Mouse (Mus musculus) bone marrow, adult 2 months (tissue): ENCODE results near the gene Tmc2. TPM values are rescaled to one million over a fixed set of nuclear protein-coding genes. Genes with fewer than 3 reads are reported as not detected.
A peak's percentile ranks its signal among the peaks of the same experiment; 100 is the strongest.

ENCODE experiments used
- H3K27ac ChIP-seq: fragments of 200-500 bp; 2 replicates; pipeline ENCODE4 v1.5.1; 2012; ENCODE audit warnings: low read depth, mild to moderate bottlenecking, control low read depth, inconsistent platforms, low read length; ENCODE audit not compliant: control insufficient read depth, poor library complexity, insufficient read depth
- H3K4me1 ChIP-seq: fragments of 200-500 bp; 2 replicates; pipeline ENCODE4 v1.6.1; 2011; ENCODE audit warnings: low read length; ENCODE audit not compliant: control insufficient read depth, insufficient read depth
- H3K4me3 ChIP-seq: fragments of 200-500 bp; replicated peaks from 2 replicates; pipeline ENCODE3; 2011; ENCODE audit warnings: mild to moderate bottlenecking, low read depth, low read length, control low read depth; ENCODE audit not compliant: control insufficient read depth
- CTCF ChIP-seq: fragments of 200-500 bp; IDR thresholded peaks from 2 replicates; pipeline ENCODE4 v1.5.1; 2011; ENCODE audit warnings: low read length, control low read depth; ENCODE audit not compliant: control insufficient read depth, insufficient read depth
- POLR2A ChIP-seq: fragments of 200-500 bp; IDR thresholded peaks from 2 replicates; pipeline ENCODE4 v1.6.1; 2011; ENCODE audit warnings: low read depth, mild to moderate bottlenecking, control low read depth, low read length, borderline replicate concordance; ENCODE audit not compliant: control insufficient read depth
- WGBS: fragments of 180-500 bp; shearing (Covaris S2); methylation state at CpG from one replicate; pipeline ENCODE4 v1.1.7; 2018; 5-methylcytosine and 5-hydroxymethylcytosine counted together
- polyA plus RNA-seq: library from polyadenylated mRNA; stranded (reverse); fragments of >200 nt; gene quantifications from 2 replicates; pipeline ENCODE4 v1.2.4, GENCODE M21; 2011; ENCODE audit warnings: low replicate concordance; ENCODE audit not compliant: missing spikeins, insufficient read depth, insufficient read length

Gene Tmc2
- polyA plus RNA-seq, 1 experiment, result not detected

DNA sequence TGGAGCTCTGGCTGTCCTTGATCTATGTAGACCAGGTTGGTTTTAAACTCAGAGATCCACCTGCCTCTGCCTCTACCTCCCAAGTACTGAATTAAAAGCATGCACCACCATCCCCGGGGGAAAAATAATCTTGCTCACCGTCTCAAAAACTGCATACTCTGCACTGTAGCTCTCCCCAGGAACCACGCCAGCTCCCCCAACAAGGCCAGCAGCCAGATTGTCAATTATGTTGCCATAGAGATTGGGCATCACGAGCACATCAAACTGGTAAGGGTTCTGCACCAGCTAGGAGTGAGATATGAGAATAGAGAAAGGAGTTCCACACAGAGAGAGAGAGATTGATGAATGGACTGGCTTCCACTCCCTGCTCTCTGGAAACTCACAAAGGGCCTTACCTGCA is 85.8 kb downstream of the Tmc2 start:
- WGBS, result 69% methylated on average over 4 of the region's 4 CpGs
- H3K4me3 ChIP-seq, result no peak overlapping the region
- H3K27ac ChIP-seq, result no peak overlapping the region
- no peaks in the 10 kb centered on the region; the same call in 1 of the 2 replicates for H3K4me1 ChIP-seq
- TF ChIP-seq CTCF (no peak), POLR2A (no peak)

DNA sequence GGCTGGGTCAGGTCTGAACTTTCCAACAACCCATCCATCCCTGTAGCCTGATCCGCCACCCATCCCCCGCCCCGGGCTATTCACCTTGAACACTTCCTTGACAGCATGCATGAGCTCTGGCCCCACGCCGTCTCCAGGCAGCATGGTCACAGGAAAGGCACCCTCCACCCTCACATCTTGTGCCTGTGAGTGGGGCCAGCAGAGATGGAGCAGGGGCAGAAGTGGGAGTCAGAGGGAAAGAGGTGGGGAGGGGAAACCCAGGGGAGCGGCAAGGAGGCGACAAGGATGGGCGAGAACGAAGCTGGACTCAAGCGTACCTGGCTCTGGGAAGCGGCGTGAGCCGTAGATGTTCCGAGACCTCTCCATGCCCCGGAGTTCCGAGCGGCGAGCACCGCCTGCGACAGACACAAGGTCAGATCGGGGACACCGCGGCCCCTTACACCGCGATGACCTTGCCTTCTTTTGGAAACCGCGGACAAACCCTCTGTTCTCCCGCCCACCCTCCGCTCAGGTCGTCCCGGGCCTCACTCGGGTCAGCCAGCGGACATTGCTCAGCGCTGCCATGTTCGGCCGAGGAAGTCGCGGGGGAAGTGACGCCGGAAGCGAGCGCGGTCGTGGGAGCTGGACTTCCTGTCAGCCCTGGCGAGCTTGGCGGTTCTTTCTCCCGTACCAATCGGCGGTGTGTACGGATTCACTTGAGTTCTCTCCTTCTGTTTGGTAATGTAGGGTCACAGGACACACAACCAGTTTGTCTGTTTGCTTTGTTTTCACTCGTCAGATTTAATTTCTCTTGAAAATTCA is 89.1 kb downstream of the Tmc2 start, which contains the start of gene Idh3b:
Gene Idh3b (minus strand): TSS at position 694 of the 801 bp plus-strand sequence.
- Histone ChIP-seq H3K27ac (peak within 1 kb of the TSS; percentile 50), H3K4me1 (no peaks in the 10 kb centered on the region; the same call in 1 of the 2 replicates), H3K4me3 (peak within 1 kb of the TSS; percentile 90)
- TF ChIP-seq POLR2A (peak; percentile 82; the same call in 1 of the 2 replicates), CTCF (0 out of 2 replicates have a peak, but pooled peaks have one; percentile 9)
- WGBS, result under 1% methylated on average over 51 of the region's 51 CpGs

DNA sequence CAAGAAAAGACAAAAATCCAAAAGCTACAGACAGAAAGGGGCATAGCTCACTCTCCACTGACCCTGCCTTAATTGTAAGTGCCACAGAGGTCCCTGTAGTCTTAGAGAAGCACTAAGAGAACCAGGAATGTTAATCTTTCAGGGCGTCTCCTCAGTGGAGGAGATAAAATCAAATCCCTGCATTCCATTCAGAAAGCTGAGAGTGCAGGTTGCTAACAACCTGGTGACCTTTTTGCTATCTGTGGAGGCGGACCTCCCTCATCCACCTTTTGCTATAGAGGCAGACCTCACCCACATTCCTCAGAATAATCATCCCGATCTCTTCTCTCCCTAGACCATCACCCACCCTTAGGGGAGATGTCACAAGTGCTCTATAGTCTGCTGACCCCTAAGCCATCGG is 94.1 kb downstream of the Tmc2 start:
- Histone ChIP-seq H3K27ac (no peak overlapping the region), H3K4me3 (no peak overlapping the region), H3K4me1 (no peaks in the 10 kb centered on the region)
- whole genome bisulfite sequencing, result 68% methylated on average over 4 of the region's 4 CpGs
- no peak for TF ChIP-seq POLR2A
- TF ChIP-seq CTCF, result no peak

DNA sequence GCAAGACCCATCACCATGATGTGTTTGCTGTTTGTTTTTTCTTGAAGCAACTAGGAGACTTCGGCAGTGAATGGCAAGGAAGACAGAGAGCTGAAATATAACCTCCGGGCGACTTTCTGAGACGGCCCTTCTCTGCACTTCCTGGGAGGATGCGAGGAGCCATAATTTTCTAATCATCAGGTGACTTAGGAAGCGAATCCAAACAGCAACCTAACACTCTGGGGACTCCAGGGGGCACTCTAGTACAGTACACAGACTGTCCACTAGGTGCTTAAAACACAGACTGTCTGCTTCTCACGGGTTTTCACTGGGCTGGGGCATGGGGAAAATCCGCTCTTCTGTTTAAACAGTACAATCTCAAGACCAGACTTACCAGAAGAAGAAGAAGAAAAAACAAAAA is 96.4 kb downstream of the Tmc2 start:
- TF ChIP-seq CTCF (peak; percentile 50), POLR2A (no peak)
- Histone ChIP-seq H3K27ac (no peak overlapping the region), H3K4me3 (no peak overlapping the region), H3K4me1 (no peaks in the 10 kb centered on the region)
- WGBS, result 3% methylated on average over 8 of the region's 8 CpGs

DNA sequence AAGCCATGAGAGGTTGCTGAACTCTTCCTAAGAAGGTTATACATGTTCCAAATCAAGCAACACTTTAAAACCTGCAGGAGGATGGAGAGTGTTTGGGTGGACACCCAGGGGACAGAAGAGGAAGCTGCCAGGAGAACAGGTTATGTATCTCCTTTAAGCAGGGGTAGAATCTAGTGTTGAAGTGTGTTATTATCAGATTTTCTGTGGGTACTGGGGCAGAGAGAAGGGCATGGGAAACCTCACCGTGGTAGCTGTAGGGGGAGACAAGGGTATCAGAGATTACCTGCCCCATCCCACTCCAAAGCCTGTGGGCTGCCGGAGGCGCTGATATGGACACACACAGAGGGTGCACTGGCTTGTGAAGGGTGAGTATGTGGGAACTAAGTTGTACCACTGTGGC is 98.0 kb downstream of the Tmc2 start:
- Histone ChIP-seq H3K4me3 (no peak overlapping the region), H3K4me1 (no peaks in the 10 kb centered on the region), H3K27ac (no peak overlapping the region)
- 34% methylated on average over 3 of the region's 3 CpGs for WGBS
- TF ChIP-seq CTCF, result no peak
- TF ChIP-seq POLR2A, result no peak

DNA sequence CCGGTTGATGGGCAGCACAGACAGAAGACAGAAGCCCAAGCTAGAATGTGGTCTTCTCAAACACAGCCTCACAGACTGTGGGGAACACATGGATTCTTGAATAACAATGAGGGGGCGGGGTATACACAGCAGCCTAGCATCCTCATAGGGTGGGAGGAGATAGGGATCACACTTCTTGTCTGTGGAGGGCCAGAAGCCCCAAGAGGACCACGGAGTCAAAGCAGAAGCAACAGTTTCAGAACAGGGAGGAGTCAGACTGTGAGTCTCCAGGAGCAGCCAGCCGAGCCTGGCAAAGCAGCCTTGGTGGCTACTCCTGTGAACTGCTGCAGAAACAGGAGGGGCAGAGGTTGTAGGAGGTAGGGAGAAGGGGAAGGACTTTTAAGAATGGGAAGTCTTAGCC is 98.5 kb downstream of the Tmc2 start:
- Histone ChIP-seq H3K4me3 (no peak overlapping the region), H3K27ac (no peak overlapping the region), H3K4me1 (no peaks in the 10 kb centered on the region)
- 9% methylated on average over 4 of the region's 4 CpGs for WGBS
- TF ChIP-seq CTCF, result no peak
- no peak for TF ChIP-seq POLR2A

DNA sequence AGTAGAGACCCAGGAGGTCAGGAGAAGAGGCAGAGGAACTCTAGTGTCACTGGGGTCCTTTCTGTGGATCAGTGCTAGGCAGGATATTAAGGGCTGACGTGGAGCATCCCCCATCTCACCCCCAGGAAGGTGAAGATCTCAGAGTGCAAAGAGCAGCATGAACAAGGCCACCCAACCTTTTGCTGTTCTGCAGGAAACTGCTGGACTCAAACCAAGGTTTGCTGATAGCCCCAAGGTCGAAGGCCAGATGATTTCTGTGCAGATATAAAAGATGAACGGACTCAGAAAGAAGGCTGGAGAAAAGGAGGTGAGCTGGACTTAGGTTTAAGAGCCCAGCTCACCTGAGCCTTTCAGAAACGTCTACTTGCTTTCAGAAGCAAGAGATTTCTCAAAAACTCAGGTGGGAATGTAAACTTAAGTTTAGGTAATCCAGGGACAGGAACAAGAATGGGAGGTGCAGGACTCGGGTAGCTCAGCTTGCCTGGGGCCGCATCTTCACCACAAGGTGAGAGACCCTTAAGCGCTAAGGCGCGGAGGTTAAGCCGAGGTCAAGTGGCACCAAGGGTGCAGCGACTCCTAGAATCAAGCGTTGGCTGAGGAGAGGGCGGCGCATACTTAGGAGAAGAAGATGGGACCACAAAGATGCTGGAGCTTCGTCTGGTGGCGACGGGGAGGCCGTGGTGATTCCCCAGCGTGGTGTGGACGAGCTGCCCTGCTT is 99.4 kb downstream of the Tmc2 start:
- no peaks in the 10 kb centered on the region for H3K4me1 ChIP-seq
- 14% methylated on average over 20 of the region's 20 CpGs for WGBS
- TF ChIP-seq CTCF (no peak), POLR2A (no peak)
- no peak overlapping the region; the same call in 1 of the 2 replicates for H3K27ac ChIP-seq
- no peak overlapping the region for H3K4me3 ChIP-seq

DNA sequence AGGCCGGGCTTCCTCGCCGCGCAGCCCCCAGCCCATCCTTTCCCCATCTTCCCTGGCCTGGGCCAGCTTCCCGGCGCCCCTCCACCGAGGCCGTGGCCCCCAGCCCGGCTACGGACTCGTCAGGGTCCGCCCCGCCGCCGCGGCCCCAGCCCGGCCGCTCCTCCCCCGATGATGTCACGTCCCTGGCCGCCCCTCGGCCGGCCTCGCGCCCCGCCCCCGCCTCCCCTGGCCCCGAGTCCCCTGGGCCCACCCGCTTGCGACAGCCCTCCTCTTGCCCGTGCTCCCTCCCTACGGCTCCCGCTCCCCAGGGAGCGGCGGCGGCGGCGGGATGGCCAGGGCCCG is 99.9 kb downstream of the Tmc2 start, which contains the start of gene Ebf4:
Gene Ebf4 (plus strand): TSS at position 234 of the 342 bp plus-strand sequence.
- H3K27ac ChIP-seq, result no peak within 1 kb of the TSS; the same call in 1 of the 2 replicates
- WGBS, result 2% methylated on average over 26 of the region's 39 CpGs
- no peak for TF ChIP-seq CTCF
- no peak for TF ChIP-seq POLR2A
- no peak within 1 kb of the TSS for H3K4me3 ChIP-seq
- H3K4me1 ChIP-seq, result no peaks in the 10 kb centered on the region
